Mouse (Mus musculus) hindlimb bud, embryonic 11.5 days (tissue): ENCODE measurements around the gene Slc44a3.
"Not testable (repeated sequence)": the region's sequence is repeated elsewhere in the genome, so short reads cannot be mapped to it uniquely, and the experiment has no call there.

Source experiments
- DNase-seq: peaks from one replicate; pipeline ENCODE4 v3.0.0-alpha.2; 2012; ENCODE audit warnings: low read depth, low spot score; ENCODE audit errors: extremely low spot score

The Slc44a3 gene

DNA sequence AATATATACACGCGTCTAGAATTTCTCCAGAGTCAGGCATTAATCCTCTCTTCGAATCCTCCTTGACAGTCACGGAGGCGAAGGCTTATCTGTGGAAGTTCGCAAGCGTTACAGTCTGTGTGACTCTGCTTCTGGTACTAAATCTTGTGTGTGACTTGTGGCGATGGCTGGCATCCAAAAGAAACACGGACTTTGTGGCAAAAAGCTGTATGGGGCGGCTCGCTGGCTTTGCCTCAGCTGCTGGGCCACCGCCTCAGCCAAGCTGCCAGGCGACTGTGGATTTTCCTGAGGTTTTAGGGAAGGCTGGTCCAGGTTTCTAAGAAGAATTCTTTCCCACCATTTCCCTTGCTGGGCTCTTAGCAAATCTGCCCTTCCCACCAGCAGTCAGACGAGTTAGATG, 21.1 kb upstream of the Slc44a3 start:
- no peak for DNase-seq

DNA sequence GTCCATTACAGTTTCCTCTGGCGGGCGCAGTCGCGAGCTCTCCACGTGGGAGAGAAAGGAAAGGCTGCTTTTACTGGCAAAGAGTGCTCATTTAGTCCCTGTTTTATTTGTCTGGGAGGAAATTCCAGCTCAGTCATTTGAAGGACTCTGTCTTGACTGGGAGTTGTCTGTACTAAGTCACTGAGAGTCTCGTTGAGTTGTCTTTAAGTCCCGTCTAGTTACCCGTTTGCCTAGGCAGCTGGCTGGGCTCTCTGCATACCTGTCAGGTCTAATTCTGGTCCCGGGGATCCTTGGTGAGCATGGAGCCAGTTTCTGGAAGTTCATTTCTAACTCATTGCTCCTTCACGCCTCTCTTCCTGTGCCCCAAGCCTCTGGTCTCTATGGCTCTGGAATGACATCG, 20.5 kb upstream of the Slc44a3 start:
- no peak for DNase-seq

DNA sequence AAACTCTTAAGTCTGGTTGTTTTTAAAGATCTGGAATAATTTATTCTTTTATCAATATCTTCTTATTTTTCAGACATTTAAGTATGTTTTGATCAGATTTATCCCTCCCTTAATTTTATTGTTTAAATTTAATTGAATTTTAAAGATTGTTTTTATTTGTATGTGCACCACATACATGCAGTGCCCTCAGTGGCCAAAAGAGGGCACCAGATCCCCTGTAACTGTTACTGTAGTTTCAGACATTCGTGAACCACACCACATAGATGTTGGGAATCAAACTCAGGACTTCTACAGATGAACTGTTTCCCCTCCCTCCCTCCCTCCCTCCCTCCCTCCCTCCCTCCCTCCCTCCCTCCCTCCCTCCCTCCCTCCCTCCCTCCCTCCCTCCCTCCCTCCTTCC, 18.2 kb upstream of the Slc44a3 start:
- no peak for DNase-seq

DNA sequence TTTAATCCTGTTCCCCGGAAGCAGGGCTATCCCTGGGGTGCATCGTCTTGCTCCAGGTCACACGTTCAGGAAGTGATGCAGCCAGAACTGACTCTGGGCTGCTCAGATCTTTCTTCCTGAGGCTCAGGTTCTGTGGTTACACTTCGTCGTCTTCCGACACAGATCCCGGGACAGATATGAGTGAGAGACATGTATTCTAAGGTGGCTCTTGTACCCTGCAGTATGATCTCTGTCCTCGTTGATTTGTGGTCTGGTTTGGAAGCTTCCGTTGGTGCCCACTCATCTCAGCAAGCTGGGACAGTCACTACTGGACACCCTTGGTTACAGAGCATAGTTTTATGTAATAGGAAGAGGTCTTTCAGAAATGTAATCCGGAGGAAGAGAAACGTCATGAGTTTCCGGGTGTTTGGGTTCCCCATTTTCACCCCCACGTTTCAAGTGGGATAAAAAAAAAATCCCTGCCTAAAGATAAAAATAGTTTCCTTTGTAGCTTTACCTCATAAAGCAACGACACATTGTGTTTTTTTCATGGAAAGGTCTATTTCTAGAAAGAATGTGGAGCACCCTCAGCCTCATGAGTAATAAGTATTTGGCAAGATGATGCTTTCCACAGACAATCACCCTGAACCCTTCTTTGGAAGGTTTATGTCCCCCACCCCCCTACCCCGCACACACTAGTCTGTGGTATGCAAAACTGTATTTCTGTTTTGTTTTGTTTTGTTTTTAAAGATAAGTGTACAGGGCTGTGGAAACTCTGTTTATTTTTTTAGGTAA, 15.8 kb upstream of the Slc44a3 start:
- no peak for DNase-seq

DNA sequence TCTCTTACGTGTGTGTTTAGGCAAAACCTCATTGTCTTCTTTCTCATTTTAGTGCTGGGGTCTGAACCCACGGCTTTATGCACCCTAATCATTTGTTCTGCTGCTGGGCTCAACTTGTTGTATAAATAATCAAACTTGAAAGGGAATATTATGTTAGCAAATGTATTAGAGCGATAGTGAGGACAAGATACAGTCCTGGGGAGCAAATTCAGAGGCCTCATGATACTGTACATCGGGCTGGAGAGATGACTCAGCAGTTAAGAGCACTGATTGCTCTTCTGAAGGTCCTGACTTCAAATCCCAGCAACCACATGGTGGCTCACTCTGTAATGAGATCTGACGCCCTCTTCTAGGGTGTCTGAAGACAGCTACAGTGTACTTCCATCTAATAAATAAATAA, 8.4 kb upstream of the Slc44a3 start:
- DNase-seq, result no peak

DNA sequence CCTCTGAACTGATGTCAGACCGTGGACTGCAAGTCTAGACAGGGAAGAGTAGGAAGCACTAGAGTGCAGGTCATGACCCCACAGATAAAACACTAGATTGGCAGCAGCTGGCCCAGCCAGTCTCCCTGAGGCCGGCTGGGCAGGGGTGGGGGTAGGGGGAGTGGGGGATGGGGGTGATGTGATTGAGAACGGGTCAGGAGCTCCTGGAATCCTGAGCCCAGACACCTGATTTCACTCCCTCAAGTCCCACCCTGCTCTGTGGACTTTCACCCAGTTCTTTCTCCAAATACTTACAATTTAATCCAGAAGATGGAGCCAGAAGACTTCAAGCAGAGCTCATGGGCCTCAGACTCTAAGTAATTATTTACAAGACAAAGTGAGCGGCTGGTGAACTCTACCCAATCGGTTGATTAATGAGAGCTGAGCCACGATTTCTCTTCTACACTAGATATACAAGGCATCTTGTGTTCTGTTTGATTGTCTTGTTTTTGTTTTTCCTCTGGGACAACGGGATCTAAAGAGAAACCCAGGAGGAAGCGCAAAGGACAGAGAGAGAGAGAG, 7.7 kb upstream of the Slc44a3 start:
- DNase-seq, result peak; percentile 18

DNA sequence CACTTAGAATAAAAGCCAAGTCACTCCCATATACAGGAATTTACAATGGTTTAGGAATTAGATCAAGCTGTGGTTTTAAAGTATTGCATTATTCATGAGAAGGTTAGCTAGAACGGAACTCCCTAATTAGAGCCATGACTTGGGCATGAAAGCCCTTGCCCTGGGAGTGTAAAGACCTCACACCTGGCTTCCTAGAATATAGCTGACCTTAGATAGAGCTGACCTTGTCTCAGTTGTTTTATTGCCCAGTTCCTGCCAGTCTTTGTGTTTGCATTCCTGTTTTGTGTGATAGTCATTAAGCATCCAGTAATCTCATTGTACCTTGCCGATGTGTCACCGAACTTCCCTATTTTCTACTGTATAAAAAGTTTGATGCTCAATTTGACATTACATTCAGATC, 6.6 kb upstream of the Slc44a3 start:
- DNase-seq, result not testable (repeated sequence)

DNA sequence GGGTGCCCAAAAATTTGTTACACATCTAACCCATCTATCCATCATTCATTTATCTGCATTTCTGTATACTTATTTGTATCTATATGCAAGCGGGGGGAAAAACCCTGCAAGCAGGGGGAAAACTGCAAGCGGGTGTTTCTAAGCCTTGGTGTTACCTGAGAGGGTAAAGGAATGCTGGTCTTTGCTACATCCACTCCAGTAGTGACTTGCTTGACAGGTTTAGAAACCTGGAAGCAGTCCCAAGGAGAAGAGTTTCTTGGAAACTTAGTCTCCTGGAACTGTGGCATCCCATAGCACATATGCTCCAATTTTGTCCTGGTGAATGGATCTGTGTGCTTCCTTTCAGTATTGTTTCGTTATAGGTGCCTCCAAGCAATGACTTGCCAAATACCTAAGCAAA, 5.8 kb upstream of the Slc44a3 start:
- DNase-seq, result no peak

DNA sequence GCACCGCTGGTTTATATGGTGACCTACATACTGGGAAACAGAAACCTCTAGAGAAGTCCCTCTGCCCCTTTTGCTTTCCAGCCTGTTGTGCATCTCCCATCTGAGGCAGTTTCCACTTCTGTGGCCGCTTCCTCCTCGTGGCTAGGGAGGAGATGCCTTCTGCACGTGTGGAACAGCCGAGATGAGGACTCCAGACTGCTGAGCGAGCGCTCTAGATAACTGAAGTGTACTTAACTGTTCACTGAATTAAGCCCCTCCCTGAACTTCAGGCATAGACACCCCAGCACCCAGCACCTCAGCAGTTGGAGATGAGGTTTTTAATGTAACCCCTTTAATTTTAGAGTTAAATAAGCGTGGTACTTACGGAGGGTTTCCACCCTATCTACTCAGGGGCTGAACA, 4.6 kb upstream of the Slc44a3 start:
- DNase-seq, result no peak

DNA sequence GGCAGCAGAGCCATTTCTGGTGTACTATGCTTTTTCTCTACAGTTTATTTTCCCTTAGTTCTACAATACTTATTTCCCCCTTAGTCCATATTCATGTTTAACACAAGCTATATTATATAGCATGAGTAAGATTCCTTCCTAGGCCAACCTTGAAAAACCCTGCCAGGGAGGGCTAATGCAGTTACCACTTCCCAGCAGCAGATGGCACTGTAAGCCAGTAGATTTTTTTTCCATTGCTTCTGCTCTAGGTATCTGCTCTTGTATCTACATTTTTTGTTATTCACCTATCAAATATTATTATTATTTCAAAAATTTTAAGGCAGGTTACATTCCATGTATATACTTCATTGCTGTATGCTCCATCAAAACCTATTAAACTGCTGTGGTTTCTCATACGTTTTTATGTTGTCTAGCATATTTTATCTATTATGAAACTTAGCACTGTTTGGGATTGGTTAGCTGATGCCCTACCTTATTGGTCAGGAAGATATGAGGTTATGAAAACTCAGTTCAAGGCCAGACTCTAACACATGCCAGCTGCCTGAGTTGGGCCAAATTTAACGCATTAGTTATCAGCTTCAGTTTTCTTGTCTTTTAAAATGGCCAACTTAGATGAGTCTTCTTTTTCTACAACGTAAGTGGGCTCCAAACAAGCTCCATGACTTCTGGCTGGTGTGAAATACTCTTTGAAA, 3.8 kb upstream of the Slc44a3 start:
- DNase-seq, result peak; percentile 46

DNA sequence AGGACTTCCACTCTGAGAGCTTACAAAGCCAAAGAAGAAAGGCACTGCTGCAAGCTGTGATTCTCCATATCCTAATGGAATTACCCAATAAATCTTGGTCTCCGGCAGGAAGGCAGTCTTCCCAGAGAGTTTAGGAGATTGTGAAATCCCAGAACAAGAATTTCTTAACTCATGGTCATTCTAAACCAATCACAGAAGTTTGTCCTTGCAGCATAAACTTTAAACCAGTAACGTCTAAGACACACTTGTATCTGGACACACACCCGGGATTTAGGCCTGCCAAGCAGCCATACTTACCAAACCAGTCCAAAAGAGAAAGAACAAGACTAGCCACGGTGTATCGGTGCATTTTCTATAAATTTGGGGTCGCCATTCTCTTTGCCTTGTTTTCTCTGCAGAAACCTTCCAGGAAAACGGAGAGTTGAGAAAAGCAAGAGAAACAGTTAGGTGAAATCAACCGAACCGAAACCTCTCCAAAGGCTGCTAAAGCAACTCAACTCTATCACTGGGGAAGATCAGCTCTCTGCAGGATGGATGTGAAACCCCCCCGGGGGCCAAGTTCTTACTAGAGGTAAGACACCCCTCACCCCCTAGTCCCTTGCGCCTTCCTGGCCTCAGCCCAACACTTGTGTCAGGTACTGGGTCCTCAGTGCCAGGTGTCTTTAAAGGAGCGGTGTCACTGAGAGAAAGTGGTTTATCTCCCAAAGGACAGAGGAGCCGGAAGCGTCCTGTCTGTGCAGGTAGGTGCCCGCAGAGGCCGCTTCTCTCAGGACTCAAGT, 645 bp downstream of the Slc44a3 start:
- no peak for DNase-seq

DNA sequence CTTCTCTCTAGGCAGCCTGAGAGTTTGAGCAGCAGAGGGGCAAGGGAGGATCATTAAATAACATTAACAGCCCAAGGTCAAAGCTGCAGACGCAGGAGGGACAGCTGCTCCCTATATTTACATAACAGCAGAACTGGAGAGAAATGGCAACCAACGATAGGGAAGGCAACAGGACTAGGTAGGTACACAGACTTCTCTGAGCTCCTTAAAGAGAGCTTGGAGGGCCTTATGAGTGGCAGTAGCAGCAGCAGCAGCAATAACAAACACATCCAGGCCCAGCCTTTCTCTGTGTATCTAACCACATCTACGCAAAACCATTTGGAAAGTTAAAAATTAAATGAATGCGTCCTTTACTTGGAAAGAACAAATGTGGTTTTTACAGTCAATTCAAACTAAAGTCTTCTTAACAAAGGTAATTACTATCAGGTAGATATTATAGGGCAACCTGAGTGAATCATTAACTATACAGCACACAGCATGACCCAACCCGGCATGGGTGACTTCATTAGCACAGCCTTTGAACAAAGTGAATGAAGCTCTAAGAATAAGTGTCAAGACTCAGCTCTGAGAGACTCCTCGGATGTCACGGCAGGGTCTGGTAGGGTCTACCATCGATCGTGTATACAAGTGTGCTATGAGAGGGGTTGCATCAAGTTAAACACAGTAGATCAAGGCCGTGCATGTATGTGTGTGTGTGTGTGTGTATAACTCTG, 1.5 kb downstream of the Slc44a3 start:
- DNase-seq, result no peak

DNA sequence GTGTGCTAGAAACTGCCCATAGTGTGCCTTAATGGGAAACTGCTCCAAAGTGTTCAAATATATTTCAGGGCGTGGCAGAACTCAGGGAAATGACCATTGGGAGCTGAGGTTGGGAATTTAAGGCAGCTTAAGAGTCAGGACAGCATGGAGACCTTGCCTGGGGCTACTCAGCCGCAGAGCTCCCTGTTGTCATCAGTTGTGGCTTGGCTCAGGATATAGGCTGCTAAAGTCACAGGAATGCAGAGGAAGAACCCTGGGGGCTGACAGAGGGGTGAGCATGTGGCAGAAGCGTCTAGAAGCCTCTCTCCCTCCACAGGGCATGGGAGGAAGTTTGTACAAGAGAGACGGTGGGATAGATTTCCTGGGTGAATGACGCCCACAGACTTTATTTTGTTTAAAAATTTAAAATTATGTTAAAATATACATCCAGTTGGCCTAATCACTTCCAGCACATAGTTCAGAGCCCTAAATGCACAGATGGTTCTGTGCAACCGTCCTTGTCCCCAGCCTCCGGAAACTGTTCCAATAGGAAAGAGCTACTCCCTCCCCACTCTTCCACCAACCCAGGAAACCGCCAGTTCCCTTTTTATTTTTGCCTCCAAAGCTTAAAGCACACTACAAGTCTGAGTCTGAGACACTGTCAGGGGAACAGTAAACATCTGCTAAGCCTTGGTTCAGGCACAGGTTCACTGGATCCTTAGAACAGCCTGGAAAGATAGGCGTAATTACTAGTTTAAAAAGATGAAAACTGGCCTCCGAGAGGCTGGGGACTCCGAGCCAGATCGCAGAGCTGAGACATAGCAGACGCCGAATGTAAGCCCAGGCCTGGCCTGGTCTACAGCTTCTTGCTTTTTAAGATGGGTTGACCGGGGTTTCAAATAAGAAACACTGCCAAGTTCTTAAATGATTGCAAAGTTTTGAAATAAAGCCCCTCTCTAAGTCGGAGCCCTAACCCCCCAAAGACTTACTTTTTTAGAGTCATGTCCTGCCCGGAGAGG, 5.8 kb downstream of the Slc44a3 start:
- no peak for DNase-seq

DNA sequence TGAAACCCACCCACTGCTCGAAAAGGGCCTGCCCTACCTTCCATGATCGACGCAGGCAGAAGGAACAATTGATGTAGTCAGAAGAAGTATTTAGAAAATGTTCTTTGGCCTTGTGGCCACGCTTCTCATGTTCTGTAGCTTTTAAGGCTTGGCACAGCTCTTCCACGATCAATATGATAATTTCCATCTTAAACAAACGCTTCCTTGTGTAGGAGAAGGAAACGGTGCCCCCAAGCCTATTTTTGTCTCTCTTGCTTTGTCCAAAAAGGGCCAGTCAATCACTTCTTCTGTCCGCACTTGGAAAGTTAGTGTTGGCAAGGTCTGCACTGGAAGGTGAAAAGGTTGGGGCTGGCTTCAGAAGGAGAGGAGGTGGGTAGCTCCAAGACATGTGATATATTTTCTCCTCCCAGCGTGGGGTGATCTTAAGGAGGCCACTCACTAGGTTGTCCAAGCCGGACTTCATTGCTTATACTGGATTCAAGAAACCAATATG, 10.5 kb downstream of the Slc44a3 start:
- no peak for DNase-seq

DNA sequence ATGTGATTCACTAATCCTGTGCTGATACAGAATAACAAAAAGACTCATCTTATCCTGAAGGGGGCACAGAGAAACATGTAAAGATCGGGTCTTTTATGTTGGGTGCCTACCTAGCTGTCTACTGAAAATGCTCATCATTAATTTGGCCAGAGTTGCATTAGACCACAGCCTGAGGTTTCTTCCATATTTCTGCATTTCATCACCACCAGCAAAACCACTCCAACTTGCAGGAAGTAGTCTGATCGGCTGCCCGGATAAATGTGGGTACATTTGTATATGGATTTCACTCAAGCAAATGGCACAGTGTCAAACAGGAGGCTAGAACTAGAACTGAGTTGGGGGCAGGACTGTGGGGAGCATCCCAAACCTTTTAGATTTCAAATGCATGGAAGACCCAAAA, 11.1 kb downstream of the Slc44a3 start:
- no peak for DNase-seq

DNA sequence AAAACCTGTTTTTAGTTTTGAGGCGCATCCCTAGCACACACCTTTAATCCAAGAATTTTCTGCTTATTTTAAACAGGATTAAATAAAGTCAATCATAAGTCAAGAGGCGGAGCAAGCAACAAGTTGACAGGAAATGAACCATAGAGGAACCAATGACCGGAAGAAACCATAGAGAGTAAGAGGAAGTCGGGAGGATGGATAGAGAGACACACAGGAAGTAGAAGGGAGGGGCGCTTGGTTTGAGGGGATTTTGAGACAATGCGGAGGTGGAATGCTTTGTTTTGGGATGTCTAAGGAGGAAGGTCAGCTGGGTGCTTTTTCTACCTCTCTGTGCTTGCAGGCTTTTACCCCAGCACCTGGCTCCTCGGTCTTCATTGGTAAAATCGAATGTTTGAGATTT, 15.2 kb downstream of the Slc44a3 start:
- no peak for DNase-seq

DNA sequence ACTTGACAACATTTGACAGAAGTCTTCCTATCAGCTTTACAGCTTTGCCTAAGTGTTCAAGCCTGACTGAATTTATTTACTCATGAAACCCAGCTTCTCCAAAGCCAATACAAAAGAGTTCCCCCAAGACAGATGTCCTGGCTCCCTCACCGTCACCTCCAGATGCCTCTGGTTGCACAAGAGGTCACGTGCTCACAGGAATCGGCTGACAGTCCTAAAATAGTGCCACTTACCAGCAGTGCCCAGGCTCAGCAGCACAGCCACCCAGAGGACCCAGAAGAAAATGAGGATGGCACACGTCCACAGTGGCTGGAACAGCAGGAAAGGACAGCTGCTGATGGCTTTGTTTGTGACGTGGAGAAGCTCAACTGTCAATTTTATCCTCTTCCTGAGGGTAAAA, 23.1 kb downstream of the Slc44a3 start:
- DNase-seq, result no peak

DNA sequence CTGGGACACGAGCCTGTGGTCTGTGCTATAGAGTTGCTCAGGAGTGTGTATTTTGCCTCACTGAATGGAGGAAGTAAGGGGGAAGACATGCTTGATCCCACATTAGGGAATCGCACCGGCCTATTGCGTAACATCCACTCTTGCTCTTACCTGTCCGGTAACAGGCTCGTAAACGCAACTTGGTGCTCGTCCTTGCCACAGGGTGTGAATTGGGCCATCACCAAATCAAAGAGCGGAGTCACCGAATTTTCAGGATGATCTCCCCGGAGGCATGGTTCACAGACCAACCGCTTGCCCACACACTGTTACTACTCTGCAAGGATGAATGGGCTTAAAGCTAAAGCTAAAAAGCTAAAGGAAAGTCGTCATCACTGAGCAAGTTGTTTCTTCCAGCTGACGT, 24.5 kb downstream of the Slc44a3 start:
- DNase-seq, result no peak

DNA sequence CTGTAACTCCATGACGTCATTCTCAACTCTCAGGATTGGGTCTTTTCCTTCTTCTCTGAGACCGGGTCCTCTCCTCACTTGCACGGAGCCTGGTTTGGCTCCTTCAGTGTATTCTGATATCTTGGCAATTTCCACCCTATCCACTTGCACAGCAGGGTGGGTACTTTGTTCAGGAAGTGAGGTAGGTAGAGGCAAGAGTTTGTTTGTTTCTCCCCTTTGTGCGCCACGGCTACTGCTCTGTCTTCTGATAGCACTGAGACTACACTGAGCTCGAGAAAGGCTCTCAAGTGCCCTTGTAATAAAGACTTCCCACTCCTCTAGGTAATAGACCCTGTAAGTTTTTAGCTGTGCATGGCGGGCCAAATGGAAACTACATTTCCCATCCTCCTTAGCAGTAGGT, 25.4 kb downstream of the Slc44a3 start:
- DNase-seq, result no peak

DNA sequence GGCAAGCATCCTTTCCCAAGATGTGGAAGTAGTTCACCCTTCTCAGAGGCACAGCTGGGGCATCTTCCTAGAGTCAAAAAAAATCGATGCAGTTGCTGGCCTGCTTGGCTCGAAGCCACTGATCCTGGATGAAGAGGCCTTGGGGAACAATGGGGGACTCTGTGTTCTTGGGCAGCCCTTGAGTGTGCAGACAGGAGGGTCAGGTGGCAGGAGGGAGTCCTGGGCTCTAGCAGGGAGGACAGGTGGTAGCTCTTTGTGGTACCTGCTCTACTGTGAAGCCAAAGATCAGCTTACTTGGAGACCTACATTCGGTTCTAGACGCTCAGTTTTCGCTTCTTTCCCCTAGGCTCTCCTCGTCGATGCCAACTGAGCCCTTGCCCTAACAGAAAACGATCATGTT, 26.0 kb downstream of the Slc44a3 start:
- DNase-seq, result no peak
